8 mouse cellular contexts compared by ENCODE assay signal in the genomic region with DNA sequence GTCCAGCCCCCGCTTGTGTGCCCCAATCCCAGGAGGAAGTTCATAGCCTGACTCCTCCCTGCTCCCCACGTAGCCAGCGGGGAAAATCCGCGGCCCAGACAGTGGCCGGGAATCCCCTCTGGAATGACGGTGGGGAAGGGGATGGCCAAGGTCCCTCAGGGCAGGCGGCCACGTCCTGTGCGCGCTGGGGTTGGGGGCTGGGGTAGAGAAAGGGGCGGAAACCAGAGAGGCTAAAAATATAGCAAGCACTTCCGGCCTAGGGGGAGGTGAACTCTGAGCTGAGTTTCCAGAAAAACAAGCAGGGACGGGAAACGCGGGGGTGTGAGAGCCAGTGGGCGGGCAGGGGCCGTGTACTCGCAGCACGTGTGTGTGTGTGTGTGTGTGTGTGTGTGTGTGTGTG. TPM values are rescaled to one million over a fixed set of nuclear protein-coding genes. Genes with fewer than 3 reads are reported as not detected.
A peak's percentile ranks its signal among the peaks of the same experiment; 100 is the strongest.
DNase-seq lines count a peak whose midpoint lies in the region; ATAC-seq and TF ChIP-seq lines count a peak whose summit lies in the region.

No protein-coding gene starts in this region.

- no peaks in the 10 kb centered on the region for H3K27me3 ChIP-seq in heart, adult 2 months (ENCODE audit: control insufficient read depth, insufficient read depth, low read length)
- no peaks in the 10 kb centered on the region for H3K27me3 ChIP-seq in lung, embryonic 14.5 days (ENCODE audit: insufficient read depth, low read length)
- no peaks in the 10 kb centered on the region for H3K27me3 ChIP-seq in neural tube, embryonic 15.5 days (replicated peaks)

- peak; percentile 60 for TF ChIP-seq POLR2A in heart, adult 2 months (IDR thresholded peaks at IDR 0.05; ENCODE audit: insufficient read depth, low read depth, low read length)

- no peaks in the 10 kb centered on the region; the same call in 1 of the 2 replicates for H3K79me2 ChIP-seq in heart, adult 2 months (replicated peaks; ENCODE audit: control insufficient read depth, insufficient read depth, low read length)

- H3K9me3 ChIP-seq in lung, embryonic 14.5 days (ENCODE audit: low read depth, low read length), result no peaks in the 10 kb centered on the region
- no peaks in the 10 kb centered on the region for H3K9me3 ChIP-seq in neural tube, embryonic 15.5 days (replicated peaks)

- H3K27ac ChIP-seq in layer of hippocampus, adult 2 months, result peak overlapping the region; percentile 90
- H3K27ac ChIP-seq in heart, adult 2 months, result peak overlapping the region; percentile 93
- peak overlapping the region; percentile 100 for H3K27ac ChIP-seq in lung, embryonic 14.5 days (ENCODE audit: low read depth)
- peak overlapping the region; percentile 77 for H3K27ac ChIP-seq in neural tube, embryonic 15.5 days (replicated peaks)

- intact Hi-C loops in heart, adult 2 months (cut with DNase I), result loop anchor here (5.0 kb wide), 1 partner anchor 430 kb away; no protein-coding TSS in a partner anchor

- TF ChIP-seq CTCF in layer of hippocampus, adult 2 months (conservative IDR thresholded peaks at IDR 0.05), result no peak
- TF ChIP-seq CTCF in heart, adult 2 months (IDR thresholded peaks at IDR 0.05), result no peak
- no peak for TF ChIP-seq CTCF in lung, embryonic 14.5 days (IDR thresholded peaks at IDR 0.05; ENCODE audit: low read depth)

- peak overlapping the region; percentile 76 for H3K9ac ChIP-seq in heart, adult 2 months (ENCODE audit: low read depth, low read length)
- H3K9ac ChIP-seq in lung, embryonic 14.5 days, result peak overlapping the region; percentile 60
- 0 out of 2 replicates have a peak overlapping the region, but pooled peaks have one; percentile 8 for H3K9ac ChIP-seq in neural tube, embryonic 15.5 days (replicated peaks)

- peak; percentile 70 for ATAC-seq in lung, embryonic 14.5 days (ENCODE audit: insufficient read depth)
- no peak for ATAC-seq in neural tube, embryonic 15.5 days (ENCODE audit: low FRiP score)

- H3K4me2 ChIP-seq in lung, embryonic 14.5 days, result peak overlapping the region; percentile 68
- H3K4me2 ChIP-seq in neural tube, embryonic 15.5 days, result peak overlapping the region; percentile 49

- peaks cover 5% of the 10 kb centered on the region; the same call in 1 of the 2 replicates for H3K36me3 ChIP-seq in heart, adult 2 months (ENCODE audit: control insufficient read depth, insufficient read depth, low read length)
- peaks cover 18% of the 10 kb centered on the region for H3K36me3 ChIP-seq in lung, embryonic 14.5 days (ENCODE audit: insufficient read depth)
- H3K36me3 ChIP-seq in neural tube, embryonic 15.5 days, result peaks cover 9% of the 10 kb centered on the region

- no peak for DNase-seq in layer of hippocampus, adult 2 months (ENCODE audit: low spot score in 2 of 2)
- no peak for DNase-seq in layer of hippocampus, postnatal 10 days (ENCODE audit: low spot score in 2 of 2)
- DNase-seq in embryo, embryonic 10.5 days (ENCODE audit: low spot score), result peak; percentile 86
- peak; percentile 89 to 93 for DNase-seq in heart, adult 2 months
- DNase-seq in kidney, adult 18-20 months, result peak; percentile 87
- peak; percentile 94 for DNase-seq in lung, embryonic 14.5 days
- DNase-seq in thymus, postnatal 10 days (ENCODE audit: low spot score in 2 of 2), result peak; percentile 94

- under 1% methylated on average over 19 of the region's 20 CpGs for WGBS in heart, adult 2 months
- WGBS in lung, embryonic 14.5 days, result under 1% methylated on average over 18 of the region's 20 CpGs
- WGBS in neural tube, embryonic 15.5 days, result 16% methylated on average over 20 of the region's 20 CpGs

- TF ChIP-seq EP300 in heart, adult 2 months (IDR thresholded peaks at IDR 0.05; ENCODE audit: insufficient read depth, low read depth, low read length), result peak; percentile 83; the same call in 1 of the 2 replicates

- H3K4me3 ChIP-seq in layer of hippocampus, adult 2 months, result peak overlapping the region; percentile 38
- peak overlapping the region; percentile 58 for H3K4me3 ChIP-seq in heart, adult 2 months
- peak overlapping the region; percentile 35 for H3K4me3 ChIP-seq in lung, embryonic 14.5 days (ENCODE audit: low read depth, low read length)
- peak overlapping the region; percentile 16; the same call in 1 of the 2 replicates for H3K4me3 ChIP-seq in neural tube, embryonic 15.5 days (replicated peaks)

- H3K4me1 ChIP-seq in heart, adult 2 months (ENCODE audit: control insufficient read depth, insufficient read depth, low read length), result peaks cover 19% of the 10 kb centered on the region
- H3K4me1 ChIP-seq in lung, embryonic 14.5 days (ENCODE audit: insufficient read depth), result peaks cover 41% of the 10 kb centered on the region
- peaks cover 50% of the 10 kb centered on the region for H3K4me1 ChIP-seq in neural tube, embryonic 15.5 days

RNA-seq across cellular contexts. Expression of a gene that starts 1.9 kb away (rescaled TPM):
- 1 to 10 TPM; 2.0 to 3.2 TPM for total RNA-seq in layer of hippocampus, adult 2 months (2021)
- total RNA-seq in layer of hippocampus, postnatal 10 days (2021), result 1 to 10 TPM; 3.4 to 3.9 TPM
- total RNA-seq in heart, adult 2 months (2021), result 10 to 100 TPM; 19.4 to 26.3 TPM
- 26.1 and 28.2 TPM in 2 replicates for polyA plus RNA-seq in heart, adult 2 months (2012; rRNA removed)
- 12.9 and 13.2 TPM in 2 replicates for polyA plus RNA-seq in lung, embryonic 14.5 days (2014; fragmentation: Nextera tagmentation; extraction: Ambion mirVana)
- polyA plus RNA-seq in neural tube, embryonic 15.5 days (2015; fragmentation: Nextera tagmentation; extraction: Ambion mirVana), result 4.2 and 7.5 TPM in 2 replicates

RNA-seq across cellular contexts. Expression of a gene that starts 9.5 kb away (rescaled TPM):
- total RNA-seq in layer of hippocampus, adult 2 months (2021), result 1 to 10 TPM; 5.9 to 6.8 TPM
- 10 to 100 TPM; 13.5 to 13.6 TPM for total RNA-seq in layer of hippocampus, postnatal 10 days (2021)
- 10 to 100 TPM; 10.4 to 14.3 TPM for total RNA-seq in heart, adult 2 months (2021)
- 15.9 and 16.3 TPM in 2 replicates for polyA plus RNA-seq in heart, adult 2 months (2012; rRNA removed)
- polyA plus RNA-seq in lung, embryonic 14.5 days (2014; fragmentation: Nextera tagmentation; extraction: Ambion mirVana), result 74.1 and 75.1 TPM in 2 replicates
- 21.4 and 26.5 TPM in 2 replicates for polyA plus RNA-seq in neural tube, embryonic 15.5 days (2015; fragmentation: Nextera tagmentation; extraction: Ambion mirVana)

RNA-seq across cellular contexts. Expression of a gene that starts 10.6 kb away (rescaled TPM):
- 10 to 100 TPM; 17.7 to 18.7 TPM for total RNA-seq in layer of hippocampus, adult 2 months (2021)
- total RNA-seq in layer of hippocampus, postnatal 10 days (2021), result 10 to 100 TPM; 20.5 to 20.9 TPM
- 10 to 100 TPM; 20.8 to 21.5 TPM for total RNA-seq in heart, adult 2 months (2021)
- polyA plus RNA-seq in heart, adult 2 months (2012; rRNA removed), result 48.8 and 50.4 TPM in 2 replicates
- polyA plus RNA-seq in lung, embryonic 14.5 days (2014; fragmentation: Nextera tagmentation; extraction: Ambion mirVana), result 45.9 and 49.1 TPM in 2 replicates
- 48.4 and 50.0 TPM in 2 replicates for polyA plus RNA-seq in neural tube, embryonic 15.5 days (2015; fragmentation: Nextera tagmentation; extraction: Ambion mirVana)

RNA-seq across cellular contexts. Expression of a gene that starts 10.8 kb away (rescaled TPM):
- total RNA-seq in layer of hippocampus, adult 2 months (2021), result 10 to 100 TPM; 68.4 to 79.0 TPM
- 10 to 100 TPM; 73.3 to 93.0 TPM for total RNA-seq in layer of hippocampus, postnatal 10 days (2021)
- total RNA-seq in heart, adult 2 months (2021), result 10 to 100 TPM; 41.3 to 42.1 TPM
- 63.8 and 67.0 TPM in 2 replicates for polyA plus RNA-seq in heart, adult 2 months (2012; rRNA removed)
- polyA plus RNA-seq in lung, embryonic 14.5 days (2014; fragmentation: Nextera tagmentation; extraction: Ambion mirVana), result 73.1 and 75.4 TPM in 2 replicates
- polyA plus RNA-seq in neural tube, embryonic 15.5 days (2015; fragmentation: Nextera tagmentation; extraction: Ambion mirVana), result 89.3 and 96.0 TPM in 2 replicates

RNA-seq across cellular contexts. Expression of a gene that starts 31.5 kb away (rescaled TPM):
- 100 to 1,000 TPM; 490 to 496 TPM for total RNA-seq in layer of hippocampus, adult 2 months (2021)
- total RNA-seq in layer of hippocampus, postnatal 10 days (2021), result 100 to 1,000 TPM; 563 to 624 TPM
- 100 to 1,000 TPM; 496 to 556 TPM for total RNA-seq in heart, adult 2 months (2021)
- polyA plus RNA-seq in heart, adult 2 months (2012; rRNA removed), result 312 and 411 TPM in 2 replicates
- polyA plus RNA-seq in lung, embryonic 14.5 days (2014; fragmentation: Nextera tagmentation; extraction: Ambion mirVana), result 1,310 and 1,324 TPM in 2 replicates
- 467 and 619 TPM in 2 replicates for polyA plus RNA-seq in neural tube, embryonic 15.5 days (2015; fragmentation: Nextera tagmentation; extraction: Ambion mirVana)

Comparison
In these comparisons a context has a peak if more than half of its experiments do, and no peak if none do; other contexts are left out.
1. DNase-seq: peak in embryo, embryonic 10.5 days (single experiment), heart, adult 2 months (2 of 2), kidney, adult 18-20 months (single experiment), lung, embryonic 14.5 days (single experiment) and thymus, postnatal 10 days (2 of 2); none in layer of hippocampus, adult 2 months (0 of 2) and layer of hippocampus, postnatal 10 days (0 of 2).
2. H3K9ac ChIP-seq: peak in every context shown above with its lines; median percentile 76 in heart, adult 2 months; 60 in lung, embryonic 14.5 days; 8 in neural tube, embryonic 15.5 days.
3. RNA of a gene that starts 1.9 kb away (total RNA-seq): 19.4 to 26.3 TPM in heart, adult 2 months; 3.4 to 3.9 TPM in layer of hippocampus, postnatal 10 days and 2.0 to 3.2 TPM in layer of hippocampus, adult 2 months; every median in the first group is over 4 times any median in the second.
4. Peak in every context shown above with its lines, with median percentiles within 50 percentile points of each other: H3K27ac ChIP-seq and H3K4me3 ChIP-seq.